Mouse (Mus musculus): ENCODE data around the gene Nrxn2. TPM values are rescaled to one million over a fixed set of nuclear protein-coding genes. Genes with fewer than 3 reads are reported as not detected.
A peak's percentile ranks its signal among the peaks of the same experiment; 100 is the strongest.

The Nrxn2 gene
- 54.1 and 105 TPM in 2 replicates for polyA plus RNA-seq (2014; fragmentation: Nextera tagmentation; extraction: Ambion mirVana)

DNA sequence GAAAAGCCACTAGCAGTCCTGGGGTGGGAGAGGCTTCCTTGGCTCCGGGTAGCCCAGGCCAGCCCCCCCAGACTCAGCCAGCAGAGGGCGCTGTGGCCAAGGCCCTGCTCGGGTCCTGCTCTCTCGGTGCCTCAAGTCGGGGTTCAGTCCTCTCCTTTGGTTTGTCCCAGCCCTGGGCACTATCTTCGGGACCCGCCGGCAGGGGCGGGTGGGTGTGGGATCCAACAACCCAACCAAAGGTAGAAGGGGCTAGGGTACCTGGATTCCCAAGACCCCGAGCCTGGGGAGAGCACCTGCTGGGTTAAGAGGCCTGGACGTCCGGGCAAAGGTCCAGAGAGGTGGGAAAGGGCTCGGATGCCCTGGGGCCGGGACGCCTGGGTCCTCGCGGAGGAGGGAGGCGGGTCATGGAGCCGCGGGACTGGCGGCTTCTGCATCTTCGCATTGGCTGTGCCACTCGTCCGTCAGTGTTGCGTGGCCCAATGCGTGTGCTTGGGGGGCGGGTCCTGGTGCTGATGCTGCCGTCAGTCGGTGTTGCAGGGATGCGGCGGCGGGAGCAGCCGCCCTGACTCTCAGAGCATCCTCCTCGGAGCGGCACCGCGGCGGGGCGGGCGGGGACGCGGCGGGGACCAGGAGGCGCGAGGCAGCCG is at the start of gene Nrxn2:
Gene Nrxn2 (plus strand): TSS at position 499 of the 647 bp plus-strand sequence.
- H3K27me3 ChIP-seq (ENCODE audit: control insufficient read depth, insufficient read depth, low read length), result no peaks in the 10 kb centered on the region
- peak within 1 kb of the TSS; percentile 95 for H3K9ac ChIP-seq (replicated peaks; ENCODE audit: low read length)
- H3K4me2 ChIP-seq (ENCODE audit: low read length), result peak within 1 kb of the TSS; percentile 81
- H3K36me3 ChIP-seq (ENCODE audit: control insufficient read depth, insufficient read depth, low read length), result no peaks in the 10 kb centered on the region
- H3K27ac ChIP-seq (replicated peaks; ENCODE audit: low read depth, low read length), result peak within 1 kb of the TSS; percentile 84
- ATAC-seq (ENCODE audit: low FRiP score, low TSS enrichment), result peak; percentile 91
- peak; percentile 97 for DNase-seq
- no peaks in the 10 kb centered on the region for H3K9me3 ChIP-seq (ENCODE audit: control insufficient read depth, low read length)
- peak within 1 kb of the TSS; percentile 68 for H3K4me3 ChIP-seq (replicated peaks; ENCODE audit: low read depth, low read length)
- peaks cover 67% of the 10 kb centered on the region for H3K4me1 ChIP-seq (ENCODE audit: control insufficient read depth, insufficient read depth, low read length)
- under 1% methylated on average over 46 of the region's 46 CpGs for WGBS

DNA sequence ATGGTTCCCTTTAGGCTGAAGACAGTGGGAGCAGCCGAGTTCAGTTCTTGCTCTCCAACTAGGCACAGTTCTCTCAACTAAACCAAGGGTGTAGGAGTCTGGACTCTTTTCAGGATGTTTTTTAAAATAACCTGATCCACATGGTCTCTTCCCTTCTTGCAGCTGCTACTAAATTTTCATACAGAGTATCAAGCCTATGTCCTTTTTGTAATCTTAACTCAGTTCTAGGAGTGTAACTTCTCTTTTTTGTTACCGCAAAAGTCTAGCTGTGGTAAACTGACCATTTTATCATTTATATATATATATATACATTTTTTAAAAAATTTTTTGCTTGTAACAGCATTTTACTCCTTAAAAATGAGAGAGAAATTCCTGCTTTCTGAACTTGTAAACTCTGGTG is 48.4 kb upstream of the Nrxn2 start:
- Histone ChIP-seq H3K36me3 (ENCODE audit: control insufficient read depth, insufficient read depth, low read length) (peaks cover 98% of the 10 kb centered on the region), H3K9ac (replicated peaks; ENCODE audit: low read length) (no peak overlapping the region), H3K4me3 (replicated peaks; ENCODE audit: low read depth, low read length) (no peak overlapping the region), H3K27me3 (ENCODE audit: control insufficient read depth, insufficient read depth, low read length) (no peaks in the 10 kb centered on the region), H3K4me1 (ENCODE audit: control insufficient read depth, insufficient read depth, low read length) (peaks cover 10% of the 10 kb centered on the region), H3K4me2 (ENCODE audit: low read length) (no peak overlapping the region), H3K9me3 (ENCODE audit: control insufficient read depth, low read length) (no peaks in the 10 kb centered on the region), H3K27ac (replicated peaks; ENCODE audit: low read depth, low read length) (no peak overlapping the region)
- WGBS, result 97% methylated on average over 2 of the region's 2 CpGs
- DNase-seq (no peak), ATAC-seq (ENCODE audit: low FRiP score, low TSS enrichment) (no peak)

DNA sequence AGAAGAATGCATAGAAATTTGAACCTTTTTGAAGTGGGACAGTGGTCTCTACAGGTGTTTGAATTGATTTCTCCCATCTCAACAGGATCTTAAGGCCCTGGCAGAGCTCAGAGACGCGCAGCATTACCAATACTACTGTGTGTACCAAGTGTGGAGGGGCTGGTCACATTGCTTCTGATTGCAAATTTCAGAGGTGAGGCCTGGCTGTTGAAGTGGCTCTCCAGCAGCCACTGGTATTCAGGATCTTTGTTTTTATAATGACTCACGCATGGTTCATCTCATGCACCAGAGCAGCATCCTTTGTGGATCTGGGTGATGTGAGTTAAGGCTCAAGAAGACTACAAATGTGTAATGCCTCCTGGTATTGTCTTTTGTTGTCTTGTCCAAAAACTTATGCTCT is 46.1 kb upstream of the Nrxn2 start:
- Histone ChIP-seq H3K27me3 (ENCODE audit: control insufficient read depth, insufficient read depth, low read length) (no peaks in the 10 kb centered on the region), H3K27ac (replicated peaks; ENCODE audit: low read depth, low read length) (no peak overlapping the region), H3K4me1 (ENCODE audit: control insufficient read depth, insufficient read depth, low read length) (no peaks in the 10 kb centered on the region), H3K4me2 (ENCODE audit: low read length) (no peak overlapping the region), H3K4me3 (replicated peaks; ENCODE audit: low read depth, low read length) (no peak overlapping the region), H3K36me3 (ENCODE audit: control insufficient read depth, insufficient read depth, low read length) (peaks cover 99% of the 10 kb centered on the region), H3K9ac (replicated peaks; ENCODE audit: low read length) (no peak overlapping the region), H3K9me3 (ENCODE audit: control insufficient read depth, low read length) (no peaks in the 10 kb centered on the region)
- WGBS, result 94% methylated on average over 3 of the region's 3 CpGs
- no peak for DNase-seq
- no peak for ATAC-seq (ENCODE audit: low FRiP score, low TSS enrichment)

DNA sequence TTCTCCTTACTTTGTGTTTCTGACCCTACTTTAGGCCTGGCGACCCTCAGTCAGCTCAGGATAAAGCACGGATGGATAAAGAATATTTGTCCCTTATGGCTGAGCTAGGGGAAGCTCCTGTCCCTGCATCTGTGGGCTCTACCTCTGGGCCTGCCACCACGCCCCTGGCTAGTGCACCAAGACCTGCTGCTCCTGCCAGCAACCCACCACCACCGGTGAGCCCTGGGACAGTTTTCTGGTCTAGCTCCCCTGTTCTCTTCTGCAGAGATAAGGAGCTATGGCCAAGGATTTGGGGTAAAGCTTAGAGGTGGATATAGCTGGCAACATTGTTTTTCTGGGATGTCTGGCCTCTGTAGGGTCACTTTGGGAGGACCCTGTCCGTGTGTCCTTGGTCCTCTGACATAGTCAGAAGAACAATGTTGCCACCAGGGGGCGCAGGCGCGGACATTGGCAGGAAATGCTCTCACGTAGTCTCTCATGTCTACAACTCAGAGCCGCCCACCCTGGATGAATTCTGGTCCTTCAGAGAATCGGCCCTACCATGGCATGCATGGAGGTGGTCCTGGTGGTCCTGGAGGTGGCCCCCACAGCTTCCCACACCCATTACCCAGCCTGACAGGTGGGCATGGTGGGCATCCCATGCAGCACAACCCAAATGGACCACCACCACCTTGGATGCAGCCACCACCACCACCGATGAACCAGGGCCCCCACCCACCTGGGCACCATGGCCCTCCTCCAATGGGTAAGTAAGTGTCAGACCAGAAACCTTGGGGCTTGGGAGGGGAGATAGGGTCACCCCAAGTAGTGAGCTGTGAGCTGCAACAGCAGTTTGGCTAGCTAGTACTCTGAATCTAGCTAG is 44.8 kb upstream of the Nrxn2 start:
- H3K9ac ChIP-seq (replicated peaks; ENCODE audit: low read length), result no peak overlapping the region
- H3K9me3 ChIP-seq (ENCODE audit: control insufficient read depth, low read length), result no peaks in the 10 kb centered on the region

DNA sequence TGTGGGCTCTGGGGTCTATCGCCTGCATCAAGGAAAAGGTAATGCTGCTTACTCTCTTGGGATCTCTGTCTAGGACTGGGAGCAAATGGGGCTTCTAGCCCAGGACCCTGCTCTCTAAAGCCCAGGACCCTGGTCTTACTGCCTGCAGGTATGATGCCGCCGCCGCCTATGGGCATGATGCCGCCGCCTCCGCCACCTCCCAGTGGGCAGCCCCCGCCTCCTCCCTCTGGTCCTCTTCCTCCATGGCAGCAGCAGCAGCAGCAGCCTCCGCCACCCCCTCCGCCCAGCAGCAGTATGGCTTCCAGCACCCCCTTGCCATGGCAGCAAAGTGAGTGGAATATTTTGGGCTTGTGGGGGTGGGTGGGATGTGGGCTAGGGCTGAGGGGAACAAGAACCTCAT is 44.0 kb upstream of the Nrxn2 start:
- H3K27me3 ChIP-seq (ENCODE audit: control insufficient read depth, insufficient read depth, low read length), result no peaks in the 10 kb centered on the region
- no peak for ATAC-seq (ENCODE audit: low FRiP score, low TSS enrichment)
- H3K36me3 ChIP-seq (ENCODE audit: control insufficient read depth, insufficient read depth, low read length), result peaks cover 95% of the 10 kb centered on the region
- H3K4me2 ChIP-seq (ENCODE audit: low read length), result no peak overlapping the region
- H3K4me3 ChIP-seq (replicated peaks; ENCODE audit: low read depth, low read length), result no peak overlapping the region
- H3K9ac ChIP-seq (replicated peaks; ENCODE audit: low read length), result no peak overlapping the region
- no peak for DNase-seq
- 98% methylated on average over 10 of the region's 10 CpGs for WGBS
- H3K27ac ChIP-seq (replicated peaks; ENCODE audit: low read depth, low read length), result no peak overlapping the region
- no peaks in the 10 kb centered on the region for H3K4me1 ChIP-seq (ENCODE audit: control insufficient read depth, insufficient read depth, low read length)
- H3K9me3 ChIP-seq (ENCODE audit: control insufficient read depth, low read length), result no peaks in the 10 kb centered on the region

More for the DNA sequence above, 44.8 kb upstream of the Nrxn2 start:
- DNase-seq, result peak; percentile 89
- WGBS, result 70% methylated on average over 12 of the region's 12 CpGs
- Histone ChIP-seq H3K4me2 (ENCODE audit: low read length) (no peak overlapping the region), H3K27me3 (ENCODE audit: control insufficient read depth, insufficient read depth, low read length) (no peaks in the 10 kb centered on the region), H3K27ac (replicated peaks; ENCODE audit: low read depth, low read length) (no peak overlapping the region), H3K36me3 (ENCODE audit: control insufficient read depth, insufficient read depth, low read length) (peaks cover 98% of the 10 kb centered on the region), H3K4me1 (ENCODE audit: control insufficient read depth, insufficient read depth, low read length) (no peaks in the 10 kb centered on the region), H3K4me3 (replicated peaks; ENCODE audit: low read depth, low read length) (no peak overlapping the region)
- peak; percentile 17; the same call in 1 of the 2 replicates for ATAC-seq (ENCODE audit: low FRiP score, low TSS enrichment)

DNA sequence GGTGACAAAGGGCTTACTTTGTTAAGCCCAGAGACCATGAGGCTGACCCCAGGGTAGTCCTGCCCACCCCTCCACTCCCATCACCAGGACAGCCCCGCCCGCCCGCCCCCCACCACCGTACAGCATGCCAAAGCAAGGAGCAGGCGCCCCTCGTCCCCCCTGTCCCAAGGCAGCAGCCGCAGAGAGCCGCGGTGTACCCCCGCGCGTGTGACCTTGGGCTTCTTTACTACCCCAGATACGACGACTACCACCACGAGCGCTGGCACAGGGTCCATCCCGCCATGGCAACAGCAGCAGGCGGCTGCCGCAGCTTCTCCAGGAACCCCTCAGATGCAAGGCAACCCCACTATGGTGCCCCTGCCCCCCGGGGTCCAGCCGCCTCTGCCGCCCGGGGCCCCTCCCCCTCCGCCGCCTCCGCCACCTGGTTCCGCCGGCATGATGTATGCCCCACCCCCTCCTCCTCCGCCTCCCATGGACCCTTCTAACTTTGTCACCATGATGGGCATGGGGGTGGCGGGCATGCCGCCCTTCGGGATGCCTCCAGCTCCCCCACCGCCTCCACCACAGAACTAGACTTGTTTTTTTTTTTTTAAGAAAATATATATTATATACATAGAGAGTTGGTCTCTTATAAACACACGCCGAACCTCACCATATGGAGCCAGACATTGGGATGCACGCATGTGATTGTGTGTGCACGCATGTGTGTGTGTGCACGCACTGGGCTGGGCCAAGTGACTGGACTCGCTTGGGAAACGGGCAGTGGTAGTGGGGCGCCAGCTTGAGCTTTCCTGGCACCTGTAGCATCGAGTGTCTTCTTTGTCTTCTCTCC is 42.9 kb upstream of the Nrxn2 start:
- WGBS, result 90% methylated on average over 42 of the region's 42 CpGs
- no peak overlapping the region for H3K4me3 ChIP-seq (replicated peaks; ENCODE audit: low read depth, low read length)
- H3K4me2 ChIP-seq (ENCODE audit: low read length), result no peak overlapping the region
- no peaks in the 10 kb centered on the region for H3K27me3 ChIP-seq (ENCODE audit: control insufficient read depth, insufficient read depth, low read length)
- ATAC-seq (ENCODE audit: low FRiP score, low TSS enrichment) (peak; percentile 57), DNase-seq (no peak)
- no peak overlapping the region for H3K27ac ChIP-seq (replicated peaks; ENCODE audit: low read depth, low read length)
- H3K36me3 ChIP-seq (ENCODE audit: control insufficient read depth, insufficient read depth, low read length), result peaks cover 85% of the 10 kb centered on the region
- no peaks in the 10 kb centered on the region for H3K4me1 ChIP-seq (ENCODE audit: control insufficient read depth, insufficient read depth, low read length)
- no peak overlapping the region for H3K9ac ChIP-seq (replicated peaks; ENCODE audit: low read length)
- H3K9me3 ChIP-seq (ENCODE audit: control insufficient read depth, low read length), result no peaks in the 10 kb centered on the region

DNA sequence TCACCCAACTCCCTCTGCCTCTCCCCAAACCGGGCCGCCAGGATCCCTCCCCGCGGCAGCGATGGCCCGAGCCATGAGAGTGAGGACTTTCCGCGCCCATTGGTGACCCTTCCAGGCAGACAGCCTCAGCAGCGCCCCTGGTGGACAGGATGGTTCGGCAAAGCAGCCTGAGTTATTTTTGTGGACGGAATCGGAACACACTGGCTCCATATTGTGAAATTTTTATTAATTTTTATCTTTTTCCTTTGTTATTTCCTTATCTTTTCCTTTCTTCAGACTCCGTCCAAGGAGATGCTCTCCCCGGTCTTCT is 42.3 kb upstream of the Nrxn2 start:
- H3K27ac ChIP-seq (replicated peaks; ENCODE audit: low read depth, low read length), result no peak overlapping the region
- ATAC-seq (ENCODE audit: low FRiP score, low TSS enrichment) (no peak), DNase-seq (peak; percentile 70)
- H3K4me3 ChIP-seq (replicated peaks; ENCODE audit: low read depth, low read length), result no peak overlapping the region
- H3K4me2 ChIP-seq (ENCODE audit: low read length), result no peak overlapping the region
- no peaks in the 10 kb centered on the region for H3K27me3 ChIP-seq (ENCODE audit: control insufficient read depth, insufficient read depth, low read length)
- H3K36me3 ChIP-seq (ENCODE audit: control insufficient read depth, insufficient read depth, low read length), result peaks cover 82% of the 10 kb centered on the region
- 70% methylated on average over 14 of the region's 14 CpGs for WGBS
- H3K4me1 ChIP-seq (ENCODE audit: control insufficient read depth, insufficient read depth, low read length), result no peaks in the 10 kb centered on the region
- H3K9ac ChIP-seq (replicated peaks; ENCODE audit: low read length), result no peak overlapping the region
- H3K9me3 ChIP-seq (ENCODE audit: control insufficient read depth, low read length), result no peaks in the 10 kb centered on the region

DNA sequence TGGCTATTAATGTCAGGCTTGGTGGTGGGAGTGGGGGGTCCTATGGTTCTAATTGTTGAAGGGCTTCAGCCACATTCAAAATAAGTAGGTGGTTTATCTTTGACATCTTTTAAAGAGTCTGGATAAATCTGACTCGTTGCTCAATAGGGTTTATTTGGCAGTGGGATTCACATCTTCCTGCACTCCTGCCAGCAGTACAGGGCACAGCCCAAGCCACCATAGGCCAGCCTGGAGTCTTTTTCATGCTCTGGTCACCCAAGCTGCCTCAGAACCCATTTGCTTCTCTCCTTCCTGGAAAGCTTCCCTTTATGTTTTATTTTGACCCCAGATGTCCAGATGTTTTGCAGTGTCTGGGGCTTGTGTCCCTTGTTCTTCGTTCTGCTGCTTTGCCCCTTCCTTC is 41.9 kb upstream of the Nrxn2 start:
- Histone ChIP-seq H3K4me1 (ENCODE audit: control insufficient read depth, insufficient read depth, low read length) (no peaks in the 10 kb centered on the region), H3K4me2 (ENCODE audit: low read length) (no peak overlapping the region), H3K9me3 (ENCODE audit: control insufficient read depth, low read length) (no peaks in the 10 kb centered on the region), H3K27ac (replicated peaks; ENCODE audit: low read depth, low read length) (no peak overlapping the region), H3K4me3 (replicated peaks; ENCODE audit: low read depth, low read length) (no peak overlapping the region), H3K27me3 (ENCODE audit: control insufficient read depth, insufficient read depth, low read length) (no peaks in the 10 kb centered on the region), H3K36me3 (ENCODE audit: control insufficient read depth, insufficient read depth, low read length) (peaks cover 78% of the 10 kb centered on the region), H3K9ac (replicated peaks; ENCODE audit: low read length) (no peak overlapping the region)
- DNase-seq (no peak), ATAC-seq (ENCODE audit: low FRiP score, low TSS enrichment) (no peak)
- 82% methylated on average over 2 of the region's 2 CpGs for WGBS
